Mouse (Mus musculus): Measurements from ENCODE around the gene Tecpr1. TPM values are rescaled to one million over a fixed set of nuclear protein-coding genes. Genes with fewer than 3 reads are reported as not detected.
A peak's percentile ranks its signal among the peaks of the same experiment; 100 is the strongest.

Gene Tecpr1
- polyA plus RNA-seq, 1 experiment from 2014 or later, result 19.9 TPM

DNA sequence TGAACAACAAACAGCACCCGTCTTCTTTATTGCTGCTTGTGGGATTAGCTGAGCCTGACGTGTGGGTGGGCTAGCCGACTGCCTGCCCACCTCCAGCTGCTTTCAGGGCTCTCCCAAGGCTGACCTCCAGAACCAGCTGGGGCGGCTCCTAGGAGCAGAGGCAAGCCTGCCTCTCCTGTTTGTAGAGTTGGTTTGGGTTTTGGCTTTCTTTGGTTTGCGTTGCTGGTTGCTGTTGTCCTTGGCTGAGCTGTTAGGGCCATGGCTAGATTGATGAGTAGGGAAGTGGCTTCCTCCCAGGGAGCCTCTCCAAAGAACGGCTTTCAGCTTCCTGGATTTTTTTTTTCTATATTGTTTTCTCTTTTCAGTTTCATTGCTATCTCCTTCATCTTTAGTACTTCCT is 45.2 kb downstream of the Tecpr1 start:
- Histone ChIP-seq H3K4me3 (no peak overlapping the region), H3K27ac (no peak overlapping the region), H3K4me1 (no peaks in the 10 kb centered on the region), H3K36me3 (replicated peaks) (peaks cover 91% of the 10 kb centered on the region), H3K9me3 (no peaks in the 10 kb centered on the region), H3K27me3 (ENCODE audit: poor library complexity, severe bottlenecking) (no peaks in the 10 kb centered on the region)
- DNase-seq (ENCODE audit: extremely low spot score, low spot score), result no peak
- WGBS, result 75% methylated on average over 6 of the region's 6 CpGs

GRCm38 (mm10) chr5:144173648-144174047 is 49.8 kb downstream of the Tecpr1 start:
- peaks cover 97% of the 10 kb centered on the region for H3K36me3 ChIP-seq (replicated peaks)
- WGBS, result 94% methylated on average over 18 of the region's 18 CpGs

DNA sequence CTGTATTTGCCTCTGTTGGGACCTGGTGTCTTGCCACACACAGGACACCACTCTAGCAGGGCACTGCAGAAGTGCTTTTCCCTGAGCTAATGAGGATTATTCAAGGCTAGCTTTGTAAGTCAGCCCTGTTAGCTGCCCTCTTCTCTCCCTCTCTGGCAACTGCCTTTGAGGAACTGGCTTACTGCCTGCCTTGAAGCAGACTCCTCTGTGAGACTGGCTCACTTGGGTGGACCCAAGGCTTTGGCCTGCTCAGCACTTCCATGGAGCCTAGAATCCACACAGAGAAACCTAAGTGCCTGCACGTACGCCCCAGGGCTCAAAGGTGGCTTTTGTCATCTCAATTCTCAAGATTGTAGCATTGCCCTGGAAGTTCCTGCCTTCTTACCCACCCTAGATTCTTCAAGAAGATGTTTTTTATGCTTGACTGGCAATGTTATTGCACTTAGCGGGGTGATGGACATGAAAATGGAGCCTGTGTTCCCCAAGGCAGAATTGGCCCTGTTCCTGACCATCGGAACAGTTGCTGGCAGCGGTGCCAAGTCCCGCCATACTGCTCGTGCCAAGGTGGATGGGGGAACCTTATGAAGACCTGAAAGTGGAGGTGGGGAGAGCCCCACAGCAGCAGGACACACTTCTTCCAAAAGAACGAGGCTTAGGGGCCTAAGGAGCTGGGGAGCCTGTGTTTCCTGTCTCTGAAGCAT is 54.0 kb downstream of the Tecpr1 start:
- no peak for DNase-seq (ENCODE audit: extremely low spot score, low spot score)
- no peaks in the 10 kb centered on the region for H3K9me3 ChIP-seq
- peaks cover 89% of the 10 kb centered on the region for H3K36me3 ChIP-seq (replicated peaks)
- no peaks in the 10 kb centered on the region for H3K27me3 ChIP-seq (ENCODE audit: poor library complexity, severe bottlenecking)
- no peaks in the 10 kb centered on the region for H3K4me1 ChIP-seq
- H3K27ac ChIP-seq, result no peak overlapping the region
- no peak overlapping the region for H3K4me3 ChIP-seq
- 95% methylated on average over 8 of the region's 8 CpGs for WGBS

More at GRCm38 (mm10) chr5:144173648-144174047, 49.8 kb downstream of the Tecpr1 start:
- Histone ChIP-seq H3K4me1 (no peaks in the 10 kb centered on the region), H3K27me3 (ENCODE audit: poor library complexity, severe bottlenecking) (no peaks in the 10 kb centered on the region), H3K4me3 (no peak overlapping the region), H3K9me3 (no peaks in the 10 kb centered on the region), H3K27ac (no peak overlapping the region)
- no peak for DNase-seq (ENCODE audit: extremely low spot score, low spot score)

DNA sequence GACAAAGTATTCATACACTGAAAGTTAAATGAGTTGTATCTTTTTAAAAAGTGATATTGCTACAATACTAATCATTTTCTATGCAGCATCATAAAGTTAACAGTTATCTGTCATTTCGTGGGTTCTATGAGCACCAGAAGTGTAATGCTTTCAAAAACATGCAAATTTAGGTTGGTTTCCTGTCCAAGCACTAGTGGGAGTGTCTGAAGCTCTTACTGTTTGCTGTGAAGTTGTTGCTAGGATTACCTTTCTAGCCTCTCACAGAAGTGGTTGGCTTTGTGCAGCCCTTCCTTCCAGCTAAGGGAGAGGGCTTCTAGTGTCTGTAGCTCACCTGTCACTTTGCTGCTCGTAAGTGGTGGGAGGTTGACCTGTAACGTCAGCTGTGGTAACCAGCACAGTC is 57.7 kb downstream of the Tecpr1 start:
- H3K27me3 ChIP-seq (ENCODE audit: poor library complexity, severe bottlenecking), result no peaks in the 10 kb centered on the region
- no peak for DNase-seq (ENCODE audit: extremely low spot score, low spot score)
- peaks cover 84% of the 10 kb centered on the region for H3K36me3 ChIP-seq (replicated peaks)
- H3K27ac ChIP-seq, result no peak overlapping the region
- no peak overlapping the region for H3K4me3 ChIP-seq
- peaks cover 7% of the 10 kb centered on the region; the same call in 1 of the 2 replicates for H3K4me1 ChIP-seq
- WGBS, result 84% methylated on average over 3 of the region's 3 CpGs
- no peaks in the 10 kb centered on the region for H3K9me3 ChIP-seq

GRCm38 (mm10) chr5:144162813-144163517 is 60.5 kb downstream of the Tecpr1 start:
- Histone ChIP-seq H3K9me3 (no peaks in the 10 kb centered on the region), H3K36me3 (replicated peaks) (peaks cover 90% of the 10 kb centered on the region), H3K4me1 (peaks cover 7% of the 10 kb centered on the region; the same call in 1 of the 2 replicates), H3K27me3 (ENCODE audit: poor library complexity, severe bottlenecking) (no peaks in the 10 kb centered on the region), H3K27ac (no peak overlapping the region), H3K4me3 (no peak overlapping the region)
- 86% methylated on average over 10 of the region's 10 CpGs for WGBS
- no peak for DNase-seq (ENCODE audit: extremely low spot score, low spot score)

GRCm38 (mm10) chr5:144162080-144162812 is 61.2 kb downstream of the Tecpr1 start:
- no peak for DNase-seq (ENCODE audit: extremely low spot score, low spot score)
- Histone ChIP-seq H3K27ac (no peak overlapping the region), H3K27me3 (ENCODE audit: poor library complexity, severe bottlenecking) (no peaks in the 10 kb centered on the region), H3K4me1 (peaks cover 7% of the 10 kb centered on the region; the same call in 1 of the 2 replicates), H3K9me3 (no peaks in the 10 kb centered on the region), H3K4me3 (no peak overlapping the region), H3K36me3 (replicated peaks) (peaks cover 92% of the 10 kb centered on the region)
- WGBS, result 88% methylated on average over 5 of the region's 5 CpGs

- Histone ChIP-seq H3K9me3 (no peaks in the 10 kb centered on the region), H3K27ac (no peak overlapping the region), H3K36me3 (replicated peaks) (peaks cover 72% of the 10 kb centered on the region), H3K27me3 (ENCODE audit: poor library complexity, severe bottlenecking) (no peaks in the 10 kb centered on the region), H3K4me1 (peaks cover 7% of the 10 kb centered on the region; the same call in 1 of the 2 replicates), H3K4me3 (no peak overlapping the region)
- DNase-seq (ENCODE audit: extremely low spot score, low spot score), result no peak
- WGBS, result 95% methylated on average over 8 of the region's 8 CpGs
Measured at GRCm38 (mm10) chr5:144159137-144159536, 64.3 kb downstream of the Tecpr1 start.

DNA sequence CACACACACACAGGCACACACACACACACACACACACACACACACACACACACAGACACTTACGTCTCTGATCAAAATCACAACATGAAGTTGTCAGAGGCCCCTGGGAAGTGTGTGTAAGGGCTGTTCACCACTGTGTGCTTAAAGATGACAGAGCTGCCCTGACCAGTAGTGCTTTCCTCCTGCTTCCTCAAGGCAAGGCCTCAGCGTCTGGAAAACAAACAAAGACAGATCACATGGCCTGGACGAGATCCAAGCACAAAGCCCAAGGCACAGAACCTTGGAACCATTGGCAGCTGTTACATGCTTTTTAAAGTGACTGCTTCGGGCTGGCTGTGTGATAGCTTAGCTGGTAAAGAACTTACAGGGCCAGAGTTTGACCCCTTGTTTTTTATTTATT is 64.8 kb downstream of the Tecpr1 start:
- peaks cover 7% of the 10 kb centered on the region; the same call in 1 of the 2 replicates for H3K4me1 ChIP-seq
- H3K4me3 ChIP-seq, result no peak overlapping the region
- no peak overlapping the region for H3K27ac ChIP-seq
- DNase-seq (ENCODE audit: extremely low spot score, low spot score), result no peak
- H3K27me3 ChIP-seq (ENCODE audit: poor library complexity, severe bottlenecking), result no peaks in the 10 kb centered on the region
- no peaks in the 10 kb centered on the region for H3K9me3 ChIP-seq
- WGBS, result 73% methylated on average over 4 of the region's 4 CpGs
- H3K36me3 ChIP-seq (replicated peaks), result peaks cover 67% of the 10 kb centered on the region

DNA sequence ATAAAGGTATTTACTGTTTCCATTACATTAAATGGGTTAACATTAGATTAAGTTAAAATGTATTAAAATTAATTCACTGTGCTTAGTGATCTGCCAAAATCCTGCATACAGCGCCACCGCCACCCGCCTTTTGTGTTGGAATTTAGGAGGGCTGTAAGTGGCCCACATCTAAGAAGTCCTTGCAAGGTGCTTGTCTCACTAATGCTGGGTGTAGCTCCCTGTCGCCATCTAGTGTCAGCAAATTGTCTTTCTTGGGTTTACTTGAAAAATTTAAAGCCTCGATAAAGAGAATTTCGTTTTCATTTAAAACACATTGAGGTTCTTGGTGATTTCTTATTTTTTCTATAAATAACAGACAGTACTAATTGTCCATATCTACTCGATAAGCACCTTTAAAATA is 68.9 kb downstream of the Tecpr1 start:
- H3K4me3 ChIP-seq, result no peak overlapping the region
- H3K36me3 ChIP-seq (replicated peaks), result peaks cover 60% of the 10 kb centered on the region
- no peaks in the 10 kb centered on the region for H3K4me1 ChIP-seq
- H3K27ac ChIP-seq, result no peak overlapping the region
- WGBS, result 43% methylated on average over 7 of the region's 7 CpGs
- DNase-seq (ENCODE audit: extremely low spot score, low spot score), result peak; percentile 45
- H3K9me3 ChIP-seq, result no peaks in the 10 kb centered on the region
- no peaks in the 10 kb centered on the region for H3K27me3 ChIP-seq (ENCODE audit: poor library complexity, severe bottlenecking)

GRCm38 (mm10) chr5:144151270-144151669 is 72.1 kb downstream of the Tecpr1 start:
- WGBS, result 92% methylated on average over 4 of the region's 4 CpGs
- H3K4me1 ChIP-seq, result no peaks in the 10 kb centered on the region
- H3K27ac ChIP-seq, result no peak overlapping the region
- H3K36me3 ChIP-seq (replicated peaks), result peaks cover 57% of the 10 kb centered on the region
- no peak for DNase-seq (ENCODE audit: extremely low spot score, low spot score)
- no peaks in the 10 kb centered on the region for H3K27me3 ChIP-seq (ENCODE audit: poor library complexity, severe bottlenecking)
- H3K4me3 ChIP-seq, result no peak overlapping the region
- H3K9me3 ChIP-seq, result no peaks in the 10 kb centered on the region

DNA sequence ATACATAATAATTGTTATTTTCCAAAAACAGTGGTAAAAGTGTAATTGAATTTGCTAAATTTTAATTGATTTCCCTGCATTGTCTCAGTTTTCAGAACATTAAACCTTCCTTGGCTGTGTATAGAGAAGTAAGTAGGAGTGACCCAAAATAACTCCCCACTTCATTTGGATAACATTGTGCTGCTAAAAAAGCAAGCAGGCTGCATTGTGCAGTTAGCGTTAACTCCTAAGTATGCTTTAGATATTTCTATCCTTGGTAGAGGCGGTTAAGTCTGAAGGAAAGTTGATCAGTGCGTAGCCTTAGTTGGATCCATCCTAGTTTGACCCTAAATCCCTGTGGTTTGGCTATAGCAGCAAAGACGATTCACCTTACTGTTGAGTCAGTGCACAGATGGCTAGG is 73.9 kb downstream of the Tecpr1 start:
- WGBS, result 96% methylated on average over 4 of the region's 4 CpGs
- H3K4me1 ChIP-seq, result no peaks in the 10 kb centered on the region
- no peaks in the 10 kb centered on the region for H3K9me3 ChIP-seq
- H3K36me3 ChIP-seq (replicated peaks), result peaks cover 69% of the 10 kb centered on the region
- no peaks in the 10 kb centered on the region for H3K27me3 ChIP-seq (ENCODE audit: poor library complexity, severe bottlenecking)
- DNase-seq (ENCODE audit: extremely low spot score, low spot score), result no peak
- no peak overlapping the region for H3K27ac ChIP-seq
- H3K4me3 ChIP-seq, result no peak overlapping the region

DNA sequence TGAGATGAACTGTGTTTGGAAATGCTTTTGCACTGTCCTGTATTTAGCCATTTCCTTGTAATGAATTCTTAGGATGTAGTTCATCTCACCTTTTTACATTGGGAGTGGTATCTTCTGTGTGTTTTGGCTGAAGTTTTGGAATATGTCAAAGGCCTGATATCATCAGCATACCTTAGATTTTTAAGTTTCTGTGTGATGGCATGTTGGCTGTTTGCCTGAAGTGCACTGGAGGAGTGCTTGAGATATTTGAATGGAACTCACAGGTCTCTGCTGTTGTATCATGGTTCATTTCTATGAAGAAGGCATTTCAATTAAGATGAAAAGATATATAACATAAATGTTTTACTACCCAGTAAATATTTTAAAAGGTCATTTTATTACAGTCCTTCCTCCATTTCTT is 76.5 kb downstream of the Tecpr1 start:
- no peak overlapping the region for H3K4me3 ChIP-seq
- H3K4me1 ChIP-seq, result no peaks in the 10 kb centered on the region
- no peak for DNase-seq (ENCODE audit: extremely low spot score, low spot score)
- no peak overlapping the region for H3K27ac ChIP-seq
- H3K36me3 ChIP-seq (replicated peaks), result peaks cover 82% of the 10 kb centered on the region
- no peaks in the 10 kb centered on the region for H3K27me3 ChIP-seq (ENCODE audit: poor library complexity, severe bottlenecking)
- H3K9me3 ChIP-seq, result no peaks in the 10 kb centered on the region
